Mouse (Mus musculus) ES-Bruce4 (cell line): ENCODE results near the gene Igflr1. TPM values are rescaled to one million over a fixed set of nuclear protein-coding genes. Genes with fewer than 3 reads are reported as not detected.

Source experiments
- H3K27ac ChIP-seq: 2 replicates; pipeline ENCODE4 v1.5.1; 2012; ENCODE audit warnings: low read length, inconsistent platforms; ENCODE audit not compliant: insufficient read depth
- H3K27me3 ChIP-seq: 2 replicates; pipeline ENCODE4 v1.6.1; 2012; ENCODE audit warnings: mild to moderate bottlenecking, low read length, inconsistent platforms; ENCODE audit not compliant: control insufficient read depth, poor library complexity, insufficient read depth, severe bottlenecking
- H3K36me3 ChIP-seq: 2 replicates; pipeline ENCODE4 v1.6.1; 2012; ENCODE audit warnings: inconsistent platforms, mild to moderate bottlenecking, low read length, moderate library complexity; ENCODE audit not compliant: control insufficient read depth, poor library complexity, insufficient read depth, severe bottlenecking
- H3K4me1 ChIP-seq: one replicate; pipeline ENCODE4 v1.8.1; 2011; ENCODE audit warnings: low read length; ENCODE audit not compliant: control insufficient read depth, insufficient read depth
- H3K4me3 ChIP-seq: 2 replicates; pipeline ENCODE4 v1.5.1; 2011; ENCODE audit warnings: low read depth, mild to moderate bottlenecking, low read length
- H3K9ac ChIP-seq: 2 replicates; pipeline ENCODE4 v1.6.1; 2012; ENCODE audit warnings: low read depth, mild to moderate bottlenecking, inconsistent platforms; ENCODE audit not compliant: poor library complexity, severe bottlenecking
- H3K9me3 ChIP-seq: replicated peaks from 2 replicates; pipeline ENCODE4 v1.6.1; 2012; ENCODE audit warnings: mild to moderate bottlenecking, low read length, inconsistent platforms; ENCODE audit not compliant: control insufficient read depth, poor library complexity, insufficient read depth, severe bottlenecking
- CTCF ChIP-seq: IDR thresholded peaks from one replicate; pipeline ENCODE4 v1.8.1; 2011; ENCODE audit warnings: low read depth, low read length
- EP300 ChIP-seq: IDR thresholded peaks from 2 replicates; pipeline ENCODE4 v1.6.1; 2011; ENCODE audit warnings: low read depth, low read length; ENCODE audit not compliant: insufficient read depth
- POLR2A ChIP-seq: IDR thresholded peaks from one replicate; pipeline ENCODE4 v1.8.1; 2011; ENCODE audit warnings: low read length; ENCODE audit not compliant: insufficient read depth
- polyA plus RNA-seq: library from polyadenylated mRNA; stranded (reverse); fragments of >200 nt; gene quantifications from 2 replicates; pipeline ENCODE4 v1.2.4, GENCODE M21; 2011; ENCODE audit warnings: low read depth; ENCODE audit not compliant: missing spikeins, insufficient read depth, insufficient read length

The Igflr1 gene
- polyA plus RNA-seq, 1 experiment: 0.72 TPM

GRCm38 (mm10) chr7:30558656-30559442 is 6.4 kb upstream of the Igflr1 start:
- peak overlapping the region; percentile 93 for H3K4me3 ChIP-seq
- peak overlapping the region; percentile 13; the same call in 1 of the 2 replicates for H3K27ac ChIP-seq
- H3K27me3 ChIP-seq: no peaks in the 10 kb centered on the region
- H3K9me3 ChIP-seq: no peaks in the 10 kb centered on the region
- H3K36me3 ChIP-seq: peaks cover 16% of the 10 kb centered on the region
- H3K4me1 ChIP-seq: peaks cover 3% of the 10 kb centered on the region
- peak overlapping the region; percentile 74 for H3K9ac ChIP-seq
- TF ChIP-seq CTCF (no peak), EP300 (no peak), POLR2A (no peak)

- H3K4me3 ChIP-seq: peak within 1 kb of the TSS; percentile 93
- H3K4me1 ChIP-seq: peaks cover 3% of the 10 kb centered on the region
- H3K27me3 ChIP-seq: no peaks in the 10 kb centered on the region
- H3K9me3 ChIP-seq: no peaks in the 10 kb centered on the region
- H3K9ac ChIP-seq: peak within 1 kb of the TSS; percentile 74
- TF ChIP-seq CTCF (no peak), POLR2A (peak; percentile 27)
- peaks cover 16% of the 10 kb centered on the region for H3K36me3 ChIP-seq
- H3K27ac ChIP-seq: peak within 1 kb of the TSS; percentile 13; the same call in 1 of the 2 replicates
These were observed 5.7 kb upstream of the Igflr1 start, which contains the start of gene Lin37 for GRCm38 (mm10) chr7:30559443-30559954. Gene Lin37 (minus strand): TSS chr7:30559838.

- TF ChIP-seq CTCF (no peak), EP300 (no peak)
- no peaks in the 10 kb centered on the region for H3K9me3 ChIP-seq
- no peak overlapping the region for H3K27ac ChIP-seq
- H3K4me1 ChIP-seq: peaks cover 3% of the 10 kb centered on the region
- no peak overlapping the region for H3K4me3 ChIP-seq
- peaks cover 11% of the 10 kb centered on the region for H3K36me3 ChIP-seq
- H3K9ac ChIP-seq: peak overlapping the region; percentile 24; the same call in 1 of the 2 replicates
- H3K27me3 ChIP-seq: no peaks in the 10 kb centered on the region
These were observed 4.9 kb upstream of the Igflr1 start for GRCm38 (mm10) chr7:30560296-30560695.

GRCm38 (mm10) chr7:30562526-30563116 is 2.6 kb upstream of the Igflr1 start:
- TF ChIP-seq CTCF (no peak), EP300 (no peak), POLR2A (no peak)
- Histone ChIP-seq H3K4me1 (peaks cover 3% of the 10 kb centered on the region), H3K36me3 (no peaks in the 10 kb centered on the region; the same call in 1 of the 2 replicates), H3K4me3 (peak overlapping the region; percentile 99), H3K27me3 (no peaks in the 10 kb centered on the region), H3K27ac (peak overlapping the region; percentile 25; the same call in 1 of the 2 replicates), H3K9ac (peak overlapping the region; percentile 89), H3K9me3 (no peaks in the 10 kb centered on the region)

- Histone ChIP-seq H3K27me3 (no peaks in the 10 kb centered on the region), H3K9me3 (no peaks in the 10 kb centered on the region), H3K4me3 (peak within 1 kb of the TSS; percentile 99), H3K4me1 (no peaks in the 10 kb centered on the region), H3K27ac (peak within 1 kb of the TSS; percentile 74), H3K9ac (peak within 1 kb of the TSS; percentile 93), H3K36me3 (no peaks in the 10 kb centered on the region; the same call in 1 of the 2 replicates)
- TF ChIP-seq EP300 (peak; percentile 50; the same call in 1 of the 2 replicates), POLR2A (no peak)
These were observed 1.9 kb upstream of the Igflr1 start, which contains the start of the genes U2af1l4, Gm49396 and Psenen for GRCm38 (mm10) chr7:30563117-30563905. Gene U2af1l4 (plus strand): TSS chr7:30563301. Gene Gm49396 (plus strand): TSS chr7:30563344. Gene Psenen (minus strand): TSS chr7:30563627.
